ENCODE assay signal across 19 mouse cellular contexts in the genomic region with DNA sequence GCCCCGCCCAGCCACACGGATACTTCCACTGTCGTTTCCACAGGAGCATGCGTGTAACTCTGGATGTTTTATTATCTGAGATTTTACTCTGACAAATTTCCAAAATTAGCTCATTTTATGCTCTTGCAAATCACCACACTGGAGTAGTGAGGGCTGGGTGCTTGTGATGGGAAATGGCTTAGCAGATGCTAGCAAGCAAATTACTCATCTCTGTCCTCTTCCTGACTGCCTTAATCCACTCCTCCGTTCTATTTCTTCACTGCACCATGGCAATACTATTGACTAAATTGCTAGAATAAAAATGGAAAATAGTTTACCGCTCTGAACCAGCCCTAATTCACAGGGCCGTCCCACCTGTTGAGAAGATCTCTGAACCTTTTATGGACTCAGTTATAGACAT.
"Had no signal": no experiment of that assay in that cellular context is flagged by ENCODE, and none has a peak within 500 bp of the region (broad histone marks: within the 10 kb centered on the region; RNA-seq: fewer than 3 reads in every experiment).

No protein-coding gene starts in this region.

- H3K27ac ChIP-seq: kidney, embryonic 15.5 days; left cerebral cortex, adult 2 months; limb, embryonic 12.5 days; liver, embryonic 13.5 days; lung, embryonic 15.5 days; macrophage; midbrain, embryonic 15.5 days; neural tube, embryonic 12.5 days; stomach, embryonic 15.5 days had no signal

- H3K9ac ChIP-seq: kidney, embryonic 15.5 days; limb, embryonic 12.5 days; liver, embryonic 13.5 days; liver, postnatal 0 days; lung, embryonic 15.5 days; midbrain, embryonic 15.5 days; neural tube, embryonic 12.5 days; stomach, embryonic 15.5 days had no signal

- ATAC-seq: intestine, embryonic 16.5 days; liver, postnatal 0 days; midbrain, embryonic 15.5 days had no signal

- H3K9me3 ChIP-seq: kidney, embryonic 15.5 days; limb, embryonic 12.5 days; lung, embryonic 15.5 days; midbrain, embryonic 15.5 days; neural tube, embryonic 12.5 days; stomach, embryonic 15.5 days had no signal

- H3K4me2 ChIP-seq: kidney, embryonic 15.5 days; limb, embryonic 12.5 days; liver, embryonic 13.5 days; lung, embryonic 15.5 days; midbrain, embryonic 11.5 days; midbrain, embryonic 15.5 days; neural tube, embryonic 12.5 days; stomach, embryonic 15.5 days had no signal

- H3K36me3 ChIP-seq: kidney, embryonic 15.5 days; limb, embryonic 12.5 days; liver, embryonic 13.5 days; lung, embryonic 15.5 days; midbrain, embryonic 15.5 days; neural tube, embryonic 12.5 days; stomach, embryonic 15.5 days had no signal

- H3K27me3 ChIP-seq: kidney, embryonic 15.5 days; limb, embryonic 12.5 days; liver, embryonic 13.5 days; lung, embryonic 15.5 days; megakaryocyte, embryonic 14.5 days; midbrain, embryonic 15.5 days; neural tube, embryonic 12.5 days; stomach, embryonic 15.5 days had no signal

- H3K4me1 ChIP-seq: kidney, embryonic 15.5 days; limb, embryonic 12.5 days; liver, embryonic 13.5 days; lung, embryonic 15.5 days; megakaryocyte, embryonic 14.5 days; midbrain, embryonic 15.5 days; neural tube, embryonic 12.5 days; stomach, embryonic 15.5 days had no signal

- H3K4me3 ChIP-seq: kidney, embryonic 15.5 days; left cerebral cortex, adult 2 months; limb, embryonic 12.5 days; liver, embryonic 13.5 days; lung, embryonic 15.5 days; megakaryocyte, embryonic 14.5 days; midbrain, embryonic 15.5 days; neural tube, embryonic 12.5 days; stomach, embryonic 15.5 days had no signal

- DNase-seq: kidney, adult 2 months; kidney, postnatal 14 days; liver; liver, embryonic 13.5 days; liver, postnatal 0 days; lung, postnatal 14 days; thymus, adult 2 months; thymus, postnatal 25 days had no signal
